Mouse (Mus musculus): ENCODE results near the gene Efs.

GRCm38 (mm10) chr14:54936831-54937160 is 10.9 kb upstream of the Efs start:
- TF ChIP-seq CTCF (IDR thresholded peaks at IDR 0.05; ENCODE audit: control insufficient read depth, insufficient read depth, insufficient read length) (no peak), MYOD1 (IDR thresholded peaks at IDR 0.05; ENCODE audit: control insufficient read depth, insufficient read length, low read depth) (no peak)

Data from C2C12 (cell line).